Mouse (Mus musculus) limb, embryonic 12.5 days (tissue): ENCODE measurements around the gene Polr2f. TPM values are rescaled to one million over a fixed set of nuclear protein-coding genes. Genes with fewer than 3 reads are reported as not detected.

ENCODE experiments used
- ATAC-seq: fragments of 200-750 bp; cut with Nextera tagmentation; 2 replicates; pipeline ENCODE4 v1.8.0; 2017; ENCODE audit warnings: low read depth, moderate TSS enrichment; ENCODE audit not compliant: insufficient number of reproducible peaks, insufficient read depth, low FRiP score, low TSS enrichment
- H3K27ac ChIP-seq: fragments of 300-500 bp; sonication (generic); 2 replicates; pipeline ENCODE4 v1.5.1; 2016; ENCODE audit warnings: mild to moderate bottlenecking, moderate library complexity
- H3K27me3 ChIP-seq: fragments of 300-500 bp; sonication (generic); 2 replicates; pipeline ENCODE4 v1.6.1; 2016; ENCODE audit warnings: mild to moderate bottlenecking, moderate library complexity
- H3K36me3 ChIP-seq: fragments of 300-500 bp; sonication (generic); 2 replicates; pipeline ENCODE4 v1.6.1; 2016; ENCODE audit warnings: mild to moderate bottlenecking, moderate library complexity
- H3K4me1 ChIP-seq: fragments of 300-500 bp; sonication (generic); replicated peaks from 2 replicates; pipeline ENCODE4 v1.6.1; 2016
- H3K4me2 ChIP-seq: fragments of 300-500 bp; sonication (generic); 2 replicates; pipeline ENCODE4 v1.6.1; 2016; ENCODE audit warnings: mild to moderate bottlenecking, moderate library complexity
- H3K4me3 ChIP-seq: fragments of 300-500 bp; sonication (generic); replicated peaks from 2 replicates; pipeline ENCODE4 v1.5.1; 2016; ENCODE audit warnings: mild to moderate bottlenecking
- H3K9ac ChIP-seq: fragments of 300-500 bp; sonication (generic); replicated peaks from 2 replicates; pipeline ENCODE4 v1.6.1; 2016; ENCODE audit warnings: mild to moderate bottlenecking, moderate library complexity
- H3K9me3 ChIP-seq: fragments of 300-500 bp; sonication (generic); 2 replicates; pipeline ENCODE4 v1.6.1; 2016; ENCODE audit warnings: mild to moderate bottlenecking, moderate library complexity
- WGBS: fragments of 180-500 bp; shearing (Covaris S2); methylation state at CpG from one replicate; pipeline ENCODE4 v1.1.7; 2016; 5-methylcytosine and 5-hydroxymethylcytosine counted together
- polyA plus RNA-seq: library from polyadenylated mRNA; unstranded; fragments of >200 nt; fragmentation: Nextera tagmentation; extraction: Ambion mirVana; gene quantifications from 2 replicates; pipeline ENCODE4 v1.2.1, GENCODE M21; 2016

The Polr2f gene
- polyA plus RNA-seq, 1 experiment from 2014 or later: 382 TPM

- Histone ChIP-seq H3K9ac (0 out of 2 replicates have a peak overlapping the region, but pooled peaks have one; percentile 34), H3K27me3 (no peaks in the 10 kb centered on the region), H3K36me3 (peaks cover 51% of the 10 kb centered on the region), H3K4me1 (peaks cover 21% of the 10 kb centered on the region), H3K4me2 (no peak overlapping the region), H3K4me3 (no peak overlapping the region), H3K27ac (peak overlapping the region; percentile 65), H3K9me3 (no peaks in the 10 kb centered on the region)
- 86% methylated on average over 9 of the region's 9 CpGs for WGBS
- no peak for ATAC-seq
Observed at GRCm38 (mm10) chr15:79134496-79135270, 6.1 kb upstream of the Polr2f start.

DNA sequence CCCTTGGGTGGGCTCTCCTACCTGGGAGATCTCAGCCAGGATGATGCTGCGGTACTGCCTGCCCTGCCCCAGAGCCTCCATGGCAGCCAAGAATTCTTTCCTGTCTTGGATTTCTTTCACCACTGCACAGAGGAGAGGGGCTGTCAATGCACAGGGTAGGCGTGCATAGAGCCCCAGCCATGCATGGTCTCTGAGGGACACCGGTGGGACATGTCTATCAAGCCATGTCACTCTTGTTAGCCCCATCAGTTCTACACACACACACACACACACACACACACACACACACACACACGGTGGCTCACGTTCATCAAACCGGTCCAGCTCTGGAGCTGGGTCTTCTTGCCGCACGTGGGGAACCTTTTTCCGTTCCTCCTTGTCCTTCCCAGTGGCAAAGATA, 5.5 kb upstream of the Polr2f start:
- H3K36me3 ChIP-seq: peaks cover 45% of the 10 kb centered on the region
- no peak overlapping the region; the same call in 1 of the 2 replicates for H3K4me2 ChIP-seq
- H3K27me3 ChIP-seq: no peaks in the 10 kb centered on the region
- H3K4me1 ChIP-seq: peaks cover 22% of the 10 kb centered on the region
- no peaks in the 10 kb centered on the region for H3K9me3 ChIP-seq
- no peak for ATAC-seq
- H3K27ac ChIP-seq: peak overlapping the region; percentile 65
- 0 out of 2 replicates have a peak overlapping the region, but pooled peaks have one; percentile 34 for H3K9ac ChIP-seq
- H3K4me3 ChIP-seq: no peak overlapping the region
- WGBS: 75% methylated on average over 9 of the region's 9 CpGs

DNA sequence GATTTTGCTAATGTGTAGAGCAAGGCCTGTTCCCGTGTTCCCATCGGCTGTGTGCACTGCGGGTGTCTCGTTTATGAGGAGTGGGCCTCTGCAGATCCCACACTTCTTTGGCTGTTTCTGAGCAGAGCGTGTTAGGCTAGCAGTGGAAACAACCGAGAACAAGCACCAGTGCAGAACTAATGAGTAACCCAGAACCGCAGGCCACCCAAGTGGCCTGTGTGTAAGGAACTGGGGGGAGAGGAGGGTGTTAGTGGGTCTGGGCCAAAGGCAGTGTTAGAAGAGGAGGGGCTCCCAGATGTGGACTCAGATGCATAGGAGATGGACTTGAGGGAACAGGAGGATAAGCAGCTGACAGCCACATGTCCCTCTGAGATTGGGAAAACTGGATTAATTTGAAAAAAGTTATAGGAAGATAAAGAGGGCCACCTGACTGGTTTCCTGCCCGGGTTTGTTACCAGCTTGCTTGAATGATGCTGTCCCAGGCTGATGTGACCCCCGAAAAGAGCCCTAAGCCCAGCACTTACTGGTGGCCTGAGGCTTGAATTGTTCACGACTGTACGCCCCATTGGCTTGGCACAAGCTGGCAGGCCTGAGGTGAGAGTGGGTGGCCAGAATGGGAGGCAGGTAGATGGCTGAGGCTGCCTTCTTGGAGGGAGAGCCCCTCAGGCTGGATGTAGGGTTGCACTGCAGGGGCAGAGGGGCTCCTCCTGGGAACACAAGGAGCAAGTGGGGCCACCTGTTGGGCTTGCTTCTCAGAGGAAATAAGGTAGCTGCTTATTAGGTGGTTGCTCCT, 4.8 kb upstream of the Polr2f start:
- no peak overlapping the region for H3K4me3 ChIP-seq
- H3K9me3 ChIP-seq: no peaks in the 10 kb centered on the region
- ATAC-seq: peak; percentile 17; the same call in 1 of the 2 replicates
- 52% methylated on average over 11 of the region's 11 CpGs for WGBS
- H3K27ac ChIP-seq: peak overlapping the region; percentile 65
- no peak overlapping the region; the same call in 1 of the 2 replicates for H3K4me2 ChIP-seq
- peaks cover 27% of the 10 kb centered on the region for H3K4me1 ChIP-seq
- no peaks in the 10 kb centered on the region for H3K27me3 ChIP-seq
- peaks cover 38% of the 10 kb centered on the region for H3K36me3 ChIP-seq
- H3K9ac ChIP-seq: no peak overlapping the region

DNA sequence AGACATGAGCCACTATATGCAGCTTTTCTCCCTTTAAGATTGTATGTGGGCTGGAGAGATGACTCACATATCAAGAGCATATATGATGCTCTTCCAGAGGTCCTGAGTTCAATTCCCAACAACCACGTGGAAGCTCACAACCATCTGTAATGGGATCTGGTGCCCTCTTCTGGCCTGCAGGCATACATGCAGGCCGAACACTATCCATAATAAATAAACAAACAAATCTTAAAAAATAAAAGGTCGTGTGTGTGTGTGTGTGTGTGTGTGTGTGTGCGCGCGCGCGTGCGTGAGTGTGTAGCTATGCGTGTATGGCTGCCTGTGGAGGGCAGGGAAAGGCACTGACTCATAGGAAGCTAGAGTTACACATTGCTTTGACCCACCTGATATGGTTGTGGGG, 1.2 kb upstream of the Polr2f start:
- ATAC-seq: no peak
- Histone ChIP-seq H3K36me3 (peaks cover 11% of the 10 kb centered on the region), H3K27ac (no peak overlapping the region), H3K9me3 (no peaks in the 10 kb centered on the region), H3K4me2 (no peak overlapping the region), H3K27me3 (no peaks in the 10 kb centered on the region), H3K4me3 (no peak overlapping the region), H3K9ac (no peak overlapping the region), H3K4me1 (peaks cover 35% of the 10 kb centered on the region)
- WGBS: 62% methylated on average over 10 of the region's 10 CpGs

DNA sequence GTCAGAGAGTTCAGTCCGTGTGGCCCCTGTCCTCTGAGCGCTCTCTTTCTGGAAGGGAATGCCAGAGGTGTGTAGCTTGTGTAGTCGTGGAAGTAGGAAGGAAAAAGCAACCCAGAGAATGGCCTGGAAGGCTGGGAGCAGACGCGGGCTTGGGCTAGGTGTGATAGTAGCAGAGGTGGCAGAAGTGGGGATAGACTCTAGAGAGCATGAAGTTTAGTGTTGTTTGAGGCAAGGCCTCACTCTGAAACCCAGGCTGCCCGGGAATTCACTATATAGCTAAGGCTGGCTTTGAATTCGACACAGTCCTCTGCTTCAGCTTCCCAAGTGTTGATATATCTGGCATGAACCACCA, 733 bp downstream of the Polr2f start:
- 0% methylated on average over 7 of the region's 7 CpGs for WGBS
- peak overlapping the region; percentile 80 for H3K4me3 ChIP-seq
- H3K9ac ChIP-seq: peak overlapping the region; percentile 71
- peak overlapping the region; percentile 97 for H3K4me2 ChIP-seq
- H3K36me3 ChIP-seq: peaks cover 28% of the 10 kb centered on the region
- H3K27ac ChIP-seq: no peak overlapping the region
- peaks cover 17% of the 10 kb centered on the region for H3K4me1 ChIP-seq
- ATAC-seq: no peak; the same call in 1 of the 2 replicates
- no peaks in the 10 kb centered on the region for H3K9me3 ChIP-seq
- no peaks in the 10 kb centered on the region for H3K27me3 ChIP-seq

GRCm38 (mm10) chr15:79143316-79143715, 2.5 kb downstream of the Polr2f start:
- WGBS: 83% methylated on average over 12 of the region's 12 CpGs
- Histone ChIP-seq H3K4me2 (no peak overlapping the region), H3K27me3 (no peaks in the 10 kb centered on the region), H3K4me3 (no peak overlapping the region), H3K27ac (no peak overlapping the region), H3K9me3 (no peaks in the 10 kb centered on the region), H3K4me1 (peaks cover 17% of the 10 kb centered on the region), H3K9ac (no peak overlapping the region), H3K36me3 (peaks cover 44% of the 10 kb centered on the region)
- no peak for ATAC-seq

- H3K27me3 ChIP-seq: no peaks in the 10 kb centered on the region
- WGBS: 87% methylated on average over 8 of the region's 8 CpGs
- H3K4me2 ChIP-seq: no peak overlapping the region
- H3K9ac ChIP-seq: no peak overlapping the region
- no peak overlapping the region for H3K4me3 ChIP-seq
- H3K27ac ChIP-seq: no peak overlapping the region
- ATAC-seq: no peak
- no peaks in the 10 kb centered on the region for H3K9me3 ChIP-seq
- peaks cover 51% of the 10 kb centered on the region for H3K36me3 ChIP-seq
- H3K4me1 ChIP-seq: peaks cover 17% of the 10 kb centered on the region
Observed at GRCm38 (mm10) chr15:79144021-79144420, 3.2 kb downstream of the Polr2f start.

- no peak for ATAC-seq
- Histone ChIP-seq H3K9ac (no peak overlapping the region), H3K36me3 (peaks cover 62% of the 10 kb centered on the region), H3K4me2 (no peak overlapping the region), H3K9me3 (no peaks in the 10 kb centered on the region), H3K27me3 (no peaks in the 10 kb centered on the region), H3K4me3 (no peak overlapping the region), H3K4me1 (peaks cover 14% of the 10 kb centered on the region), H3K27ac (no peak overlapping the region)
- WGBS: 89% methylated on average over 7 of the region's 7 CpGs
Observed at GRCm38 (mm10) chr15:79145522-79145921, 4.7 kb downstream of the Polr2f start.

- peak; percentile 44; the same call in 1 of the 2 replicates for ATAC-seq
- H3K9ac ChIP-seq: no peak overlapping the region
- peaks cover 5% of the 10 kb centered on the region for H3K4me1 ChIP-seq
- WGBS: 49% methylated on average over 7 of the region's 7 CpGs
- no peaks in the 10 kb centered on the region for H3K9me3 ChIP-seq
- H3K36me3 ChIP-seq: peaks cover 88% of the 10 kb centered on the region
- no peak overlapping the region for H3K27ac ChIP-seq
- H3K4me3 ChIP-seq: no peak overlapping the region
- H3K27me3 ChIP-seq: no peaks in the 10 kb centered on the region
- H3K4me2 ChIP-seq: no peak overlapping the region
Observed at GRCm38 (mm10) chr15:79148533-79148932, 7.7 kb downstream of the Polr2f start.

DNA sequence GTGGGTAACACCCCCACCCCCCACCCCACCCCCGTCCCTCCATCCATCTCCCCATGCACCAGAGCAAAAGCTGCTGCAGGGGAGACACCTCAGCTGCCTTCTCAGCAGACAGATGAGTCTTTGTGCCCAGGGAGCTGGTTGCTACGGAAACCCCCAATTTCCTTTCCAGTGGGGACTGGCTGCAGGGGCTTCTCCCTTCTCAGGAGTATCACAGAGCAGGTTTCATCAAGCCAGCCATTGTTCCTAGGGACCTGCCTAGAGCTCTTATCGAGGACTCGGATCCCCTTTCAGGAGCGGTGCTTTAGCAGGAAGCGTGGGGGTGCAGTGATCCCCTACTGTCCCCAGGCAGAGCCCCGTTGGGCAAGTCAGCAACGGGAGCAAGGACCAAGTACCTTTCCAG, 11.1 kb downstream of the Polr2f start:
- 71% methylated on average over 8 of the region's 8 CpGs for WGBS
- H3K36me3 ChIP-seq: peaks cover 57% of the 10 kb centered on the region
- no peak overlapping the region for H3K4me3 ChIP-seq
- H3K4me1 ChIP-seq: peaks cover 5% of the 10 kb centered on the region
- no peak for ATAC-seq
- no peak overlapping the region for H3K9ac ChIP-seq
- H3K27me3 ChIP-seq: peaks cover 9% of the 10 kb centered on the region; the same call in 1 of the 2 replicates
- no peaks in the 10 kb centered on the region for H3K9me3 ChIP-seq
- peak overlapping the region; percentile 79 for H3K27ac ChIP-seq
- H3K4me2 ChIP-seq: no peak overlapping the region; the same call in 1 of the 2 replicates

- Histone ChIP-seq H3K9me3 (no peaks in the 10 kb centered on the region), H3K9ac (no peak overlapping the region), H3K4me1 (peaks cover 5% of the 10 kb centered on the region), H3K27me3 (peaks cover 14% of the 10 kb centered on the region; the same call in 1 of the 2 replicates), H3K4me2 (no peak overlapping the region), H3K4me3 (no peak overlapping the region), H3K36me3 (peaks cover 49% of the 10 kb centered on the region), H3K27ac (peak overlapping the region; percentile 79; the same call in 1 of the 2 replicates)
- WGBS: 46% methylated on average over 6 of the region's 6 CpGs
- no peak for ATAC-seq
Observed at GRCm38 (mm10) chr15:79152709-79153108, 11.9 kb downstream of the Polr2f start.
